Mouse (Mus musculus) mouse embryonic stem cell (cell line): ENCODE measurements at regions not wholly inside any gene's neighbourhood (a gene's known extent, or its start where the extent isn't known, plus 50 kb on each side); places are given as distances from the start of the nearest gene placed in this dataset.

Source experiments
- in situ Hi-C, 2 experiments: fragments of 300-500 bp; cut with MboI; formaldehyde crosslinking; loops; 1 replicate in 1 of 2; 3 replicates in 1 of 2; pipeline ENCODE4 v1.14.3; 2019 to 2020; ENCODE audit warnings: low sequenced_read_pairs in 2 of 2, low pct_unique_long_range_greater_than_20kb in 1 of 2, mixed read lengths in 1 of 2; ENCODE audit not compliant: unreplicated experiment in 1 of 2

DNA sequence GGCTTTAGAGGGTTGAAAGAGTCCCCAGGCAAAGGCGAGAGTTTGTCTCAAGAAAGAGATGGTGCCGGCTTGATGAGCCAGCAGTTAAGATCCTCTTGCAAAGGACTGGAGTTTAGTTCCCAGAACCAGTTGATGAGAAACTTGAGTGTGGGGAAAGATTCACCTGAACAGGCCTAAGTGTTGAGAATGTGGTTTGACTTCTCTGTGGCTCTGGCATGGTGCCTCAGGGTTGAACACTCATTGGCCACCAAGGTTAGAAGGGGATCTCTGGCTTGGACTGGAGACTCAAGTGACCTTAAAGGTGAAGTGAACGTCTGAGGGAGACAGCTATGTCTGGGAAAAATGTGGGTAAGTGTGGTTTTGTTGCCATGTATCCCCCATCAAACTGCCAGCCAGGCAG lies 142.8 kb downstream of the Inhbb start:
- in situ Hi-C loops: no loop called here

DNA sequence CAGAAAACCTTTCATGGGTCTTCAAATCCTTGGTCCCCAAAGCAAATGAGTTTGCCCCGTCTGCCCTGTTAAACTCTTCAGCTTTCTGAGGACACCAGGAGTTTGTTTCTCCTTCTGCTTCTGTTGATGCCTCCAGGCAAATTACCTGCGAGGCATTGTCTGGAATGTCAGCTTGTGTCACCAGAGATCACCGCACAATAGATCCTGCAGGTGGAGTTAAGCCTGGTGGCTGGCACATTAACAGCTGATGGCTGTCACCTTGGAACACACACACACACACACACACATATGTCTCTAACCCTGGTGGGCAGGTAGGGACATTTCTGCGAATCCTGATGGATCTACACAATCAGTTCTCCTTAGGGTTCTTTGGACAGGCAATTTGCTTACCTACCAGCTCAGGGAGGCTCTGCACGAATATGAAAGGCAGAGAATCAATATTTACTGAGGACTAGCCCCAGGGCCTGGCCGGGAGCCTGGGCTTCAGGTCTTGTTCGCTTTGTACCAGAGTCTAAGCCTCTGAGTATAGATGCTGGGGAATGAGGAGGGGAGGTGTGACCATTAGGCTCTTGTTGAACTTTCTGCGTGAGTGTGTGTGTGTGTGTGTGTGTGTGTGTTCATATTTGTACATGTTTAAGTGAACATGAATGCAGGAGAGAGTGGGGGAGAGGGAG lies 143.4 kb downstream of the Inhbb start:
- in situ Hi-C loops: no loop called here

DNA sequence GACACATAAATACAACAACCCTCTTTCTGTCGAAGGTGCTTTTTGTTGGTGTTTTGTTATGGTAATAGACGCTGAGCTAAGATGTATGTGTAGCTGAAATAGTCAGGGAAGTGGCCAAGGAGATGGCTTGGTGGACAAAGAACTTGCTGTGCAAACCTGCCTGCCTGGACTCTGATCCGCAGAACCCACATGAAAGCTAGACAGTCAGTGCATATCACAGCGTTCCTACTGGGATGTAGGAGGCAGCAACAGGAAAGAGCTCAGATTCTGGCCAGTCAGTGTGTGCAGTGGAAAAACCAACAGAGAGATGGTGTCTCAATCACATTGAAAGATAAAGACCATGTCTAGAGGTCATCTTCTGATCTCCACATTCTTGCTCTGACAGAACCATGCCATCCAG lies 144.1 kb downstream of the Inhbb start:
- in situ Hi-C loops: no loop called here

DNA sequence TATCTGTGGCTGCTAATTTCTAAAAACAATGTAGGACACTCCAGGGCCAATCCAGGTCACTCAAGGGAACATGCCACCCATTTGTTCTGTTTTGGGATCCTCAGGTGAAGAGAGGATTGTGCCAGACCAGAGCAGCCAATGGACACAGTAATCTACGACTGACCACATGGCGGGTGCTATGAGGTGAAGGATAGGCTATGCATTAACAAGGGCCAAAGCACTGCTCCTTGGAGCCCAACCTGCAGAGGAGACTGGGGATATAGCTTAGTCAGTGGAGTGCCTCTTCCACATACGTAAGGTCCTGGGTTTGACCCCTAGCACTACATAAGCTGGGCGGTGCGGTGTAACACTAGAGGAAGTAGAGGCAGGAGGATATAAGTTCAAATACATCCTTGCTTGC lies 156.0 kb downstream of the Inhbb start:
- in situ Hi-C loops: no loop called here

DNA sequence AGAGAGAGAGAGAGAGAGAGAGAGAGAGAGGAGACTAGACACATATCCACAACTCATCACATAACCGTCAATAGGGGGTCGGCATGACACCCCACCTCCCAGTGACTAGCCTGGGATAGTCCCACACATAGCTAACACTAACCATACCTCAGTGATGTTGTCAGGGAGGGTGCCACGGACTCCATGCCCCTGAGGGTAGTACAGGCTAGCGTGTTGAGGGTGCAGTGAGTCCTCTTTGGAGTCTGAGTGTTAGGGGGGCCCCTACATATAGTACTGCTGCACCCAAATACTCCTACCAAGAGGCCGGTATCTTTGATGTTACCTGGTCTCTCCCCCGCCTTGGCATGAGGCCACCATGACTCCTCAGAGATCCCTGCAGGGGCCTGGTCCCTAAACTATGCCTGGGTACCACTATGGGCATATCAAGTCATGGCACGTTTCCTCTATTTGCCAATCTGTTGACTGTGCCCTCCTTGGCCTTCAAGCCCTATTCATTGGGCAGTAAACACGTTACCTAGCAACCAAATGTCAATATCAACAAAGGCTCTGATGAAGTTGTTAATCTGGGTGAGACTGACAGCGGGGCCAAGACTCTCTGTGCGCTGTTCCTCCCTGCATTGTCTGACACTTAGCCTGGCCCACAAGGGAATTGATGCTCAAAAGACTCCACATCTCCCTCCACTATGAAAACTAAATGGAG lies 156.7 kb downstream of the Inhbb start:
- in situ Hi-C loops: no loop called here

DNA sequence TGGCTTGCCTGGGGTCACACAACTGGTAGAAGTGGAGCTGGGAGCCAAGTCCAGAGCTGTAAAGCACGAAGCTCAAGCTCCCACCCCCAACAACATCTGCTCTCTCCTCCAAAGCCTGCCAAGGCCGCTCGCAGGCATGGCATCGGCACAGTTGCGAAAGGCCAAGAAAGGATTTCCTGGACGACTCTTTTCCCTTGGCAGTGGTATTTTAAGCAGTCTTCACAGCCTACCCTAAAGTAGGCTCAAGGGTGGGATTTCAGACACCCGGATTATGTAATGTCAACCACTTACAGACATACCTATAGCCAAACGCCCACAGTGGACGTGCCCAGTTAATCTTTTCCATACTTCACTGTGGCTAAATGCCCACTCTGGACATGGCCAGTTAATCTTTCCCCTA lies 162.6 kb downstream of the Inhbb start:
- in situ Hi-C loops: no loop called here

DNA sequence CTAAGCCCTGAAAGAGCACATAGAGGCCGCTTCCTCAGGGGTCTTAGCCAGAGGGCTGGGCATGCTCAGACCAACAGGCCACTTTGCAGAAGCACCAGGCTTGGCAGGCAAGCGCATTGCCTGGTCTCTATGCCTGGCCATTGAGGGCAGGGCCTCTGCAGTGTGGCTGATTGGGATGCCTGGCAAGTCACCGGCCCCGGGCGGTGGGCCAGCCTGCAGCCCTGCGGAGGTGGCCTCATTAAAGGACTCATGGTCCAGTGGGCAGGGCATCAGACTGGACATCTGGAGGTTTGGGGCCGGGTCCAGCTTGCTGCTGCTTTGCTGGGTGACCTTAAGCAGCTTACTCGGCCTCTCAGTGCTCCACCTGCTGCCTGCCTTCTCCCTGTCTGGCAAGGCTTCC lies 165.3 kb downstream of the Inhbb start:
- in situ Hi-C loops: no loop called here

DNA sequence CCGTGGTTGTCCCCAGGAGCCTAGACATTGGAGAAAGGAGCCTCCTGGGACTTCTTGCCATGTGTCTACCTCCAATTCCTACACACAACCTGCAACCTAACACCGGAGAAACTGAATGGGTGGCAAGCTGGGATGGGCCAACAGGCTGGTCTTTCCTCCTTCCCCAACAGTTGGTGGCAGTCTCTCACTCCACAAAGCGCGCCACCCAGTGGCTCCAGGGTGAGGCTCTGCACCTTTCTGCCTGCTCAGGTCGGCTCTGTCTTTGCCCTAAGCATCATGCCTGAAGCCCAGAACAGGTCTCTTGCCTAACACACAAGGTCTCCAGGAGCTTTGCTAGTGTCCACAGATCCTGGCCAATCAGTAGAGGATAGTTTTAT lies 166.0 kb downstream of the Inhbb start:
- in situ Hi-C loops: no loop called here

DNA sequence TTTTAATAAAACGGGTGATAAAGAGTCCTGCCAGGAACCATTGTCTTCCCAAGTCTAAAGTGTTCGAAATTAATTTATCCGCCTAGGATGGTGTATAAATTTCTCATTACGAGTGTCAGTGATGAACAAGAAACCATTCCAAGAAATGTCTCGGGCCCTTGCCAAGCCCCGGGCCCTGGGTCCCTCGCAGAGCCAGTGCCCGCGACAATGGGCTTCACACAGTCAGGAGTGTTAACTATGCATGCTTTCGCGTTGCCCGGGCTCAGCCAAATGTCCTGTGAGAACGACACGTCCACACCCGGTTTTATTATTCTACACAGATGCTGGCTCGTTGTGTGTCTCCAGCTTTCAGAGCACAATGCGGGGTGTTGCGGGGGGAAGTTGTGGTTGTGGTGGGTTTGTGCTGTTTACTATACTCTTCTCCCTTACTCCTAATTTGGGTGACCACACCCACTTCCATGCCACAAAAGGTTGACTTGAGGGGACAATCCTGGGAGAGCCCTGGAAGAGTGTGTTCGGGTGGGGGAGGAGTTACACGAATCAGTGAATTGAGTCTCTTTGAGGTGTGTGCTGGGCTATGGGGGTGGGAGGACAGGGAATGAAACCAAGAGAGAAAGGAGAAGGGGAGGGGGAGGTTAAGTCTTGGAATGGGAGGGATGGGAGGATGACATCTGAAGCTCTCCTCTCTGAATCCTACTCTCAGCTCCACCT lies 166.5 kb downstream of the Inhbb start:
- in situ Hi-C loops: no loop called here

DNA sequence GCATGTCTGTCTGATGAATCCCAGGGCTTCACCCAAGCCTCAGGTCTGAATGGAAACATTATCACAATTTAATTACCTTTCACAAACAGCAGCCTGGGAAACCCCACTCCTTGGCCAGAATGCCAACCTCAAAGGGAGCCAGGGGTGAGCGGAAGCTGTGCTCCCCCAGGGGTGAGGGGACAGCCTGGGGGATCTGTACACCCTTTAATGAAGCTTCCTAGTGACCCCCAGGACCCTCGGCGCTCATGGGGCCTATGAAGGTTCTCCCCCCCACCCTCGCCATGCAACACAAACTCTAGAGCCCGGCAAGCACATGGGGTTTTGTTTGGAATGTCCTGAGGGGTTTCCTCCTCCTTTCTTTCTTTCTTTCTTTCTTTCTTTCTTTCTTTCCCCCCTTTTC lies 167.1 kb downstream of the Inhbb start:
- in situ Hi-C loops: no loop called here

DNA sequence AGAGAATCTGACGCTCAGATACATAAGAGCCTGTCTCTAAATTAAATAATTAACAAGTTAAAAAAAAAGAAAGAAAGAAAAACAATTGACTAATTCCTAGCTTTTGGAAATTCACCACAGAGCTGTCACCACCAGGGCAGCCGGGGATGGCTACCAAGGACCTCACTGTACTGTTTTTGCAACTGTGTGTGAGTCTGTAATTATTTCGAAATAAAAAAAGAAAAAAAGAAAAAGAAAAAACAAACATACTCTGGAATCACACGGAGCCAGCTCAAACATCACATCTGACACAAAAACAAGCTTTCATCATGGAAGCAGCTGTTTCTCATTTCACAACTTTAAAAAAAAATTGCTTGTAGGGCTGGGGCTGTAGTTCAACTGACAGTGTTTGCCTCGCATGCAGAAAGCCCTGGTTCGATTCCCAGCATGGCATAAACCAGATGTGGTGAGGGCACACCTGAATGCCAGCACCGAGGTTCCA lies 168.6 kb downstream of the Inhbb start:
- in situ Hi-C loops: no loop called here

DNA sequence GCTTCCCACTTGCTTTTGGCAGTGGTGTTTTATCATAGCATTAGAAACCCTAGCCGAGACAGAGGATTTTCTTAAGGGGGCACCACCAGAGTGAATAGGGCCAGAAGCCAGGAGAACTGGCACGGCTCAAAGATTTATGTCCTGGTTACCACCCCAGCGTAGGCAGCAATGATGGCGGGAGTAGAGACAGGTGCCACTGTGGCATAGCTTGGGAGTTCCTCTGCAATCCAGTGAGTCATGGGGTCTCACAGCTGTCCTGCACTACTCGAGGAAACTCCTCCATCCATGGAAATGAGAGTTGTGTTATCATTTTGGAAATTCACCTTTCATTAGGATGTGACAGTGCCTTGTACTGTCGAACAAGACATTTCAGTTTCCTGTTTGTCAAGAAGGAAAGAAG lies 169.6 kb downstream of the Inhbb start:
- in situ Hi-C loops: no loop called here

DNA sequence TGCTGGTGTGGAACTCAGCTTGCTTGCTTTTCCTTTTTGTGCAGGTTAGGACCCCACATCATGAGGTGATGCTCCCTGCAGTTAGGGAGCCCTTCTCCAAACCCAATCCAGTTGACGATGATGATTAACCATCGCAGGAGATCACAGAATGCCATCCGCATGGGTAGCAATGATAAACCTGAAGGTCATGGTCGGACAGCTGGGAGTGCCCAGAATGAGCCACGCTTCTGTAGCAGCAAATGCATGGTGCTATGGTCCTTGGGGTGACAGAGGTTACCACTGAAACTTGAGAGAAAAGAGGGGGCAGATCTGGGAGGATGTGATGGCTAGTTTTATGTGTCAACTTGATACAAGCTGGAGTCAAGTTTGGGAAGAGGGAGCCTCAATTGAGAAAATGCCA lies 170.3 kb downstream of the Inhbb start:
- in situ Hi-C loops: no loop called here

DNA sequence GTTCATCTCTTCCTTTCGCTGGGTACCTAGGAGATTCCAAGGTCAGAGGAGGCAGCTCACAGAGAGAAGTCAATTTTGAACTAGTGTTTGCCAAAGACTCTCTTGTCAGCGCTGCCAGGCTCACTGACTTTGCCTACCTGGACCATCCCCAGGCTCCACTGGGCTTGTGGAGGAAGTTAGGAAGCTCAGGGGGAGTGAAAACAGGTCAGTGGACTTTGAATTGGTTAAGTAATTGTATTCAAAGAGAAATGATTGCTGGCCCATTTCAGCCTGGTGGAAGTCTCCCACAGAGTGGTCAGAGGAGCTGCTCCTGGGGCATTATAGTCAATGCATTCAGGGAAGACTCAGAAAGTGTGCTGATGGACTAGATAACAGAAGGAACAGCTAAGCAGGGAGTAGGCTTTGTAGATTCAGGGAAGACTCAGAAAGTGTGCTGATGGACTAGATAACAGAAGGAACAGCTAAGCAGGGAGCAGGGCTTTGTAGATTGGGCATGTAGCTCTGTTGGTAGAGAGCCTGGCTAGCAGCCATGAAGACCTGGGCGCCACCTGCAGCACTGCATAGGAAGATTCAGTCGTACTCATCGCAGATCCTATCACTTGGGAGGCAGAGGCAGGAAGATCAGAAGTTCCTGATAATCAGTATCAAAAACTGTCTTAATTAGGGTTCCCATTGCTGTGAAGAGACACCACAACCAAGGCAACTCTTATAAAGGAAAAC lies 173.1 kb downstream of the Inhbb start:
- in situ Hi-C loops: no loop called here

DNA sequence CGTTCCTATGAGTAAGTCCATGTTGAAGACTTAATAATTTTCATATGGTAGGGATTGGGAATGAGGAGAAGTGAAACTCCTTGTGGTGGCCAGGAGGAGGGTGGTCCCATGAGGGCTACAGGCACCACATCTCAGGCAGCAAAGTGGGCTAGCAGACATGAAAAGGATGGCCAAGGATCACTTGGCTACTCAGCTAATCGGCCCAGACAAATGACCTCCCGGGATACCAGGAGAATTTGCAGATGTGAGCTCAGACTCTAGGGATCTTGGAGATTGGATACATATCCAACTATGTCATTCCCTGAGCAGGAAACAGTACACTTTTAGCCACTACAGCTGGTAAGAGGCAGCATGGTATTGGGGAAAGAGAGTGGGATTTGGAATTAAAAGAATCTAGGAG lies 174.9 kb downstream of the Inhbb start:
- in situ Hi-C loops: no loop called here

DNA sequence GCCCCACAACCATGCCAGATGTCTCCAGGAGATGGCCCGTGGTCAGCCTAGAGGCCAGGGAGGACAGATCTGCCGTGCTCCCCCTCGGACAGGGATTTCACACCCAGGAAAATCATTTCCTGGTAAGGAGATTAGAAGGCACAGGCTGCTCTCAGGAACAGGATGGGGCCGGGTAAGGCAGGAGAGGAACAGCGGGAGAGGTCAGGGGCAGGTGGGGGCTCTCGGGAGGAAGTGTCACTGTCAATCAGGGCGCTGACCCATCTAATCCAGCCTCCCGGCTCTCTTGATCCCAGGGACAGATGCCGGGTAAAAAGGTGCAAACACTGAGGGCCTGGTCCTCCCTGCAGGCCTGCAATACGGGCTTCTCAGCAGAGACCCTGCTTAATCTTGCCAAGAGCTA lies 183.6 kb downstream of the Inhbb start:
- in situ Hi-C loops: no loop called here

DNA sequence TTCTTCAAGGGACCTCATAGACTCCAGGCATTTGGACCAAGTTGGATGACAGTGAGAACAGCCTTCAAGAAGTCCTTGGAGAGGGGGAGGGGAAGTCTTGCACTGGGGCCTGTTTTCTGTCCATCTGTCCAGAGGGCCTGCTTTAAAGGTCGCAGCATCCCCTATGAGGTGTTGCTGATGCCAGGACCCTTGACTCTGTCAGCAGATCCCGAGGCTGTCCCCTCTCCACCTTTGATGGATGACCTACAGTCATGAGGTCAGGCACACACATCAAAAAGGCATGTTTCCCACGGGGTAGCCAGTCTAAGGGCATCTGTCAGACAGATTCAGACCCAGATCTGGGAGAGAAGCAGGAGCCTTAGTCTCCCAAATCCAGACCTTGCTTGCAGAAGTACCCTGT lies 183.4 kb upstream of the Gli2 start:
- in situ Hi-C loops: no loop called here

DNA sequence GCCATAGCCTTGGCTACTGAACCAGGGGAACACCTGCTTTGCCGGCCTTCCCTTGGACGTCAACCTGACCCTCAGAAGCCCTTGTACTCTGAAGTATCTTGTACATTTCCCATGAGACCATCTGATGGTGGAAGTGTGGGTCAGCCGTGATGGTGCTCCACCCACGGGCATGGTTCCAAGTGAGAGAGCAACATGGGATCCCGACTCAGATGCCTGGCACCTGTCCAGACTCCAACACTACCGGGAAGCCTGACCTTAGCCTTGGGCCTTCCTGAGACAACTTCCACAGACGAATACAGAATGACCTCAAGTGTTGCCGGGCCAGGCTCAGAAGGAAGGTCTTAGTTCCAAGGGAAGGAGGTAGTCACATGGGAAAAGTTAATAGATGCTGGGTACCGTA lies 181.0 kb upstream of the Gli2 start:
- in situ Hi-C loops: no loop called here

DNA sequence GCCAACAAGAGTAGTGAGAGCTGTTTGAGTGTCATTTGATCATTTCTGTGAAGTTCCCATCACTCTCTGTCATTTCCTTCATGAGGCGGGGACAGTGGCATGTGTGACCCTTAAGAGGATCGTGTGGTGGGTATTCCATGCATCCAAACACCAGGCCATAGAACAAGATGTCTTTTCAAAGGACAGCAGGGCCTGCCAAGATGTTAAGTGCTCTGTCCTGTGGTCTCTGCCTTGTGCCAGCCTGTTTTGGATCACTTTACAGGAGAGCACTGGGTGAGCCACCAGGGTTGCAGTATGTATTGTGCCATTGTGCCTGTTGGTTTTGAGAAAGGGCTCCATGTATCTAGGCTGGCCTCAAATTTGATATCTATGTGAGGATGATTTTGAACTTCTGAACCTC lies 173.6 kb upstream of the Gli2 start:
- in situ Hi-C loops: no loop called here
